Mouse (Mus musculus) C2C12 (cell line): ENCODE results near the gene Snn.

ENCODE experiments used
- CEBPB ChIP-seq: IDR thresholded peaks from one replicate; pipeline ENCODE4 v1.6.1; 2011; ENCODE audit warnings: low read depth, mild to moderate bottlenecking, control low read depth, moderate library complexity
- CTCF ChIP-seq: IDR thresholded peaks from one replicate; pipeline ENCODE4 v1.5.1; 2011; ENCODE audit not compliant: control insufficient read depth, insufficient read depth, insufficient read length
- FOSL1 ChIP-seq: IDR thresholded peaks from one replicate; pipeline ENCODE4 v1.8.0; 2011; ENCODE audit warnings: mild to moderate bottlenecking, low read length; ENCODE audit not compliant: poor library complexity, insufficient read depth, severe bottlenecking
- MAX ChIP-seq: IDR thresholded peaks from one replicate; pipeline ENCODE4 v1.6.1; 2011; ENCODE audit warnings: mild to moderate bottlenecking, control low read depth
- MYOD1 ChIP-seq: IDR thresholded peaks from one replicate; pipeline ENCODE4 v1.6.1; 2011; ENCODE audit warnings: low read depth; ENCODE audit not compliant: control insufficient read depth, insufficient read length
- USF1 ChIP-seq: IDR thresholded peaks from one replicate; pipeline ENCODE4 v1.6.1; 2011; ENCODE audit warnings: low read depth, mild to moderate bottlenecking, control low read depth, moderate library complexity

GRCm38 (mm10) chr16:11016353-11016752, 44.4 kb upstream of the Snn start:
- TF ChIP-seq CTCF (no peak), MYOD1 (no peak), FOSL1 (no peak), CEBPB (no peak), MAX (no peak), USF1 (no peak)
